Mouse (Mus musculus) intestine, embryonic 14.5 days (tissue): Measurements from ENCODE around the gene Six1. TPM values are rescaled to one million over a fixed set of nuclear protein-coding genes. Genes with fewer than 3 reads are reported as not detected.
A peak's percentile ranks its signal among the peaks of the same experiment; 100 is the strongest.
"Not testable (repeated sequence)": the region's sequence is repeated elsewhere in the genome, so short reads cannot be mapped to it uniquely, and the experiment has no call there.

Source experiments
- ATAC-seq: fragments of 200-750 bp; cut with Nextera tagmentation; replicated peaks from 2 replicates; pipeline ENCODE4 v1.8.0; 2017; ENCODE audit warnings: low read depth, moderate number of reproducible peaks, moderate TSS enrichment, moderate library complexity; ENCODE audit not compliant: low FRiP score, low TSS enrichment
- DNase-seq: peaks from one replicate; pipeline ENCODE4 v3.0.0-alpha.2; 2018; ENCODE audit warnings: low spot score
- H3K27ac ChIP-seq: fragments of 300-500 bp; sonication (generic); 2 replicates; pipeline ENCODE4 v1.5.1; 2014; ENCODE audit warnings: low read depth, mild to moderate bottlenecking, control low read depth
- H3K27me3 ChIP-seq: fragments of 300-500 bp; sonication (generic); replicated peaks from 2 replicates; pipeline ENCODE4 v1.6.1; 2014; ENCODE audit warnings: low read length, control low read depth; ENCODE audit not compliant: control insufficient read depth, insufficient read depth
- H3K36me3 ChIP-seq: fragments of 300-500 bp; sonication (generic); 2 replicates; pipeline ENCODE4 v1.6.1; 2014; ENCODE audit warnings: low read length, control low read depth; ENCODE audit not compliant: control insufficient read depth, insufficient read depth
- H3K4me1 ChIP-seq: fragments of 300-500 bp; sonication (generic); replicated peaks from 2 replicates; pipeline ENCODE4 v1.6.1; 2014; ENCODE audit warnings: low read length, control low read depth, mixed read lengths; ENCODE audit not compliant: control insufficient read depth, insufficient read depth
- H3K4me2 ChIP-seq: fragments of 300-500 bp; sonication (generic); 2 replicates; pipeline ENCODE4 v1.6.1; 2014; ENCODE audit warnings: low read length
- H3K4me3 ChIP-seq: fragments of 300-500 bp; sonication (generic); 2 replicates; pipeline ENCODE4 v1.5.1; 2014; ENCODE audit warnings: low read depth, low read length, control low read depth, mixed read lengths
- H3K9ac ChIP-seq: fragments of 300-500 bp; sonication (generic); 2 replicates; pipeline ENCODE4 v1.6.1; 2014; ENCODE audit warnings: mild to moderate bottlenecking, low read length
- H3K9me3 ChIP-seq: fragments of 300-500 bp; sonication (generic); 2 replicates; pipeline ENCODE4 v1.6.1; 2016; ENCODE audit warnings: low read length, control low read depth; ENCODE audit not compliant: control insufficient read depth
- WGBS: fragments of 180-500 bp; shearing (Covaris S2); extraction: QIAGEN DNeasy Blood & Tissue Kit; methylation state at CpG from one replicate; pipeline ENCODE4 v1.1.7; 2014; 5-methylcytosine and 5-hydroxymethylcytosine counted together
- polyA plus RNA-seq: library from polyadenylated mRNA; unstranded; fragments of >200 nt; fragmentation: Nextera tagmentation; extraction: Ambion mirVana; gene quantifications from 2 replicates; pipeline ENCODE4 v1.2.1, GENCODE M21; 2014

Gene Six1
- polyA plus RNA-seq, 1 experiment from 2014 or later = not detected

DNA sequence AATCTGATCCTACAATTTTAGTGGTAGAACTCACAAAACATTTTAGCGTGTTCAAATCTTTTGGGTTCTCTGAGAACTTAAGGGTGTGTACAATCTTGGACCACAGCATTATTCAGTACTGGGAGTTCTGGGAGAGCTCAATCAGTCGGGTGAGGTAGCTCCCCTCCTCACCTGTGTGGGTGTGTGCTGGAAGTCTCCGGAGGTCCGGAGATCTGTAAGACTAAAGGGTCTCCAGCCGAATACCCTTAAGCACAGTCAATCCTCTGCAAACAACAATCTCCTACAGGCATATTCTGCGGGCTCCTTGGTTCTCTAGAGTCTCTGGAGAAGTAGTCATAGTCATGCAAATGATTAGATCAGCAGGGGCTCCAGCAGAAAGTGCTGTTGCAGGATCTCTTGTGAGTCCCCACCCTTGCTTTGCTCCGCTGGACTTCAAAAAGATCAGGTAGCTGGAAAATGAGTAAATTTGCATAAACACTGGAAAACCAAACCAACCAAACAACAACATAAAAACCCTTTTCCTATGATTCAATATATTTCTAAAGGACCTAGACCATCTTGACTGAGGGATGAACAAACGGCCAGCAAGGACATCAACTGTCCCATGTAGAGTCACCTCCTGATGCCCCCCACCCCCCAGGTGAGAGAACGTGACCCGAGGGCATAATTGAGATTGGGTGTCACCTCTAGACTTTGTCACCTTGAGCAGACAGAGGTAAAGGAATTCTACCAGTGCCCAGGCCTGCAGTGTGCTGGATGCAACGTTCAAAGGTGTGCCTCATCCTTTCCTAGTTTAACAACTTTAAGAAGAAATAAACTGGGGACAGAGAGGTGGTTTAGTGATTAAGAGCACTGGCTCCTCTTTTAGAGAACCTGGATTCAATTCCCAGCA is 32.3 kb upstream of the Six1 start:
- ATAC-seq = no peak
- Histone ChIP-seq H3K27me3 (no peaks in the 10 kb centered on the region), H3K4me3 (no peak overlapping the region), H3K27ac (no peak overlapping the region), H3K36me3 (no peaks in the 10 kb centered on the region), H3K4me2 (no peak overlapping the region), H3K9me3 (no peaks in the 10 kb centered on the region), H3K9ac (no peak overlapping the region), H3K4me1 (no peaks in the 10 kb centered on the region)
- DNase-seq = no peak
- 28% methylated on average over 11 of the region's 11 CpGs for WGBS

DNA sequence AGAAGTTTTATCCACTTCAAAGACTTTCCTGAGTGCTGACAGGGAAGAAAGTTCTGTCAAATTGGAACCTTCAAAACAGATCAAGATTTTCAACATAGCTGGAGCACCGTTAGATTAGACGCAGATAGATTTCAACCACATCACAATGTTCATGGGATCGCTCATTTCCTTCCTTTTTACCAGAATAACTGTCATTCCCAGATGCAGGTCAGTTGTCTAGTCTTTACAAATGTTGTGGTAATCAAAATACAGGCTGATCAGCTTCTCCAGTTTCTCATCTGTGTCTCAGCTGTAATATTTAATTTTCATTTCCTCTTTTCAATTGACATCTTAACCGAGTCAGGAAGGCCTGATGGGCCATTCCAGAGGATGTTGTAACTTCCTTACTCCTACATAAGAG is 30.1 kb upstream of the Six1 start:
- Histone ChIP-seq H3K4me1 (no peaks in the 10 kb centered on the region), H3K36me3 (no peaks in the 10 kb centered on the region), H3K4me2 (no peak overlapping the region), H3K9ac (no peak overlapping the region), H3K27me3 (no peaks in the 10 kb centered on the region), H3K4me3 (no peak overlapping the region), H3K9me3 (no peaks in the 10 kb centered on the region), H3K27ac (no peak overlapping the region)
- ATAC-seq = no peak
- DNase-seq = no peak
- WGBS = 80% methylated on average over 4 of the region's 4 CpGs

DNA sequence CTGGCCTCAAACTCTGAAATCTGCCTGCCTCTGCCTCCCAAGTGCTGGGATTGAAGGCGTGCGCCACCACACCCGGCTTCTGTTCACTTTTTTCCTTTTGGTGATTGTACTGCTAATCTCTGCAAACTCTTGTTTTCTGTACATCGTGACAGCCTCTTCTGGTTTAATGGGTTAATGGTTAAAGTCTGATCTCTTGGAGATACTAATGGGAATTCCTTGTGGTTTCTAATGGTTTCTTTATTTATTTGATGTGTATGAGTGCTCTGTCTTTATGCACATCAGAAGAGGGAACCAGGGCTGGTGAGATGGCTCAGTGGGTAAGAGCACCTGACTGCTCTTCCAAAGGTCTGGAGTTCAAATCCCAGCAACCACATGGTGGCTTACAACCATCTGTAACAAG is 28.1 kb upstream of the Six1 start:
- not testable (repeated sequence) for H3K9ac ChIP-seq, ATAC-seq, DNase-seq, H3K4me2 ChIP-seq, H3K4me3 ChIP-seq, H3K27ac ChIP-seq, H3K4me1 ChIP-seq, H3K36me3 ChIP-seq, H3K27me3 ChIP-seq, H3K9me3 ChIP-seq
- 86% methylated on average over 4 of the region's 4 CpGs for WGBS

DNA sequence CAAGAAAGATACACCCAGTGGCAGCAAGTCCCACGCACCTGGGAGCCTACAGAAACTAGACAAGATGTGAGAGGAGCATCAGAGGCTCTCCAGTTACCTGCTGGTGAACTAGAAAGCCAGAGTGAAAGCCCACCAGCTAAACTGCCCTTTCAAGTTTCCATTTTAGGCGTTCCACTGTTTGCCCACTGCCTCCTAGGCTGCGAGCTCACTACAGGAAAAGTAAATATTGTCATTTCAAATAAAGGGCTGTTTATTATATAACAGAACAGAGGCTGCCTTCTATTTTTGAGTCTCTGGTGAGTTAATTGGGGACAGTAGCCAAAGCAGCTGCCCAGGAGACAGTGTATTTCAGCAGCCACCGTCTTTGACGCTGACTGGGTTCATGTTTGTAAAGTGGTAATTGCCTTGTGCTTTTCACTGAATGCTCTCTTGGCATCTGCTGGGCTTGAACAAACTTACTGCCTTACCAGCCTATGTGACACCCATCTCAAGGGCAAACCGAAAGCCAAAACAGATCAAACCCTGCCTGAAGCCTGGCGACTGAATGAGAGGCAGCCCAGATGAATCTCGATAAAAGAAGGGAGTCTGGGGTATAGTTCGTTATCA is 7.2 kb upstream of the Six1 start:
- no peak for ATAC-seq
- 43% methylated on average over 9 of the region's 9 CpGs for WGBS
- H3K4me3 ChIP-seq = no peak overlapping the region
- no peak overlapping the region for H3K27ac ChIP-seq
- no peak for DNase-seq
- H3K36me3 ChIP-seq = no peaks in the 10 kb centered on the region
- no peak overlapping the region for H3K9ac ChIP-seq
- peaks cover 18% of the 10 kb centered on the region for H3K27me3 ChIP-seq
- H3K4me2 ChIP-seq = no peak overlapping the region
- H3K9me3 ChIP-seq = no peaks in the 10 kb centered on the region
- H3K4me1 ChIP-seq = no peaks in the 10 kb centered on the region

DNA sequence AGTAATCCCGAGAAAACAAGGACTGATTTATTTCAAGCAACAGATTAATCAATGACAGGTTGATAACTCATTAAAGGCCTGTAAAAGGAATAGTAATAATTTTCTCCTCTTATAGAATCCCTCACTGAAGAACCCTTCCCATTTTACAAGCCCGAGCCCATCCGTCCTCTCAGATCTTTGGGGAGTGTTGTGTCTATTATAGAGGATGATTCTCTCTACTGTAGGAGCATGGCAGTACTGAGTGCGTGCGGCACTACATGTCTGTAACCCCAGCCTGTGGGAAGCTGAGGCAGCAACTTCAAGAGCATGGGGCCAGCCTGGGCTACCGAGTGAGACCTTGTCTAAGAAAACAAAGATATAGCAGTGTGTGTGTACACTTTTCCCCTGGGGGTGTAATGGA is 3.8 kb upstream of the Six1 start:
- no peak overlapping the region for H3K9ac ChIP-seq
- ATAC-seq = no peak
- no peak overlapping the region for H3K27ac ChIP-seq
- no peak for DNase-seq
- H3K36me3 ChIP-seq = no peaks in the 10 kb centered on the region
- H3K4me2 ChIP-seq = no peak overlapping the region
- H3K9me3 ChIP-seq = no peaks in the 10 kb centered on the region
- H3K4me3 ChIP-seq = no peak overlapping the region
- 81% methylated on average over 6 of the region's 6 CpGs for WGBS
- H3K4me1 ChIP-seq = no peaks in the 10 kb centered on the region
- H3K27me3 ChIP-seq = peaks cover 52% of the 10 kb centered on the region

DNA sequence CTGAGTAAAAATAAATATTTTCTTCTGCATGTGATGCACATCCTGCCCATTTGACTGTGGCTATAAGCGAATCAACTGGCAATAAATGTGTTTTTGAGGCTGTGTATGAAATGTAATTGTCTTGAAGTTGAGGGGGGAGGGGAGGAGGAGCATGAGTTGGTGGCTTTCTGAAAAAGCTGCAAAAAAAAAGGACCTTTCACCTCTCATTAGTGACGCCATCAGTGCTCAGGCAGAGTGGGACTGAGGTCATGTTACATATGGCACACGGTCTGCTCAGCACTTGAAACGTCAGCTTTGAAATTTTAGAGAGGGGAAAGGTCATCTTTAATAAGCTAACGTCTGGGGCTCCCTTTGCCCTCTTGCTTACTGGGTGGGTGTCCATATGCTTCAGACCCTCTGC is 1.8 kb upstream of the Six1 start:
- H3K4me3 ChIP-seq = no peak overlapping the region
- no peak for ATAC-seq
- H3K4me2 ChIP-seq = no peak overlapping the region
- WGBS = 16% methylated on average over 5 of the region's 5 CpGs
- no peak overlapping the region for H3K27ac ChIP-seq
- H3K9me3 ChIP-seq = no peaks in the 10 kb centered on the region
- no peaks in the 10 kb centered on the region for H3K4me1 ChIP-seq
- no peak for DNase-seq
- peaks cover 69% of the 10 kb centered on the region for H3K27me3 ChIP-seq
- no peak overlapping the region for H3K9ac ChIP-seq
- no peaks in the 10 kb centered on the region for H3K36me3 ChIP-seq

DNA sequence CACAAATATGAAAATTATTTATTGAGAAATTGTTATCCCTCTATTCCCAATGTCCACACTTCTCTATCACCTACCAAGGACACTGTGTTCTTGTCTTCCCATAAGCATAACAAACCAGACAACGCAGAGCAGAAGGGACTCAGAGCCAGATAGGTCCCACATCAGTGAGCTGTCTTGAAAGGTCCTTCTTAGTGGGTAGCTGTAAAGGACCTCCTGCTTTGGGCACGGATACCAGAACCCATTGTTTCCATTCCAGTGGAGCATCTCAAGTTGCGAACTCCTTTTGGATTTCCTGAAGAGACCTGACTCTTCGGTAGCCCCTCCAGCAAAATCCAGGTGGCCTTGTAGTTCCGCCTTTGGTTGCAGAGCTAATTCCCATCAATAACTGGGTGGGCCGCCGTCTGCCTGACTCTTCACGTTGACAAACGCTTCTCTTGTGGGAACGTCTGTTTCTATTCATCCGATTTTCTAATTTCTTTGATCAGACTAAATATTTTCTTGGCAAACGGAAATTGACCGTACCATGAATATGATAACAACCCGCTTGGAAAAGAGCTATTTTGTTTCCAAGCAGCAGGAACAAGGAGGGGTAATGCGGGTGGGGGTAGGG is 994 bp upstream of the Six1 start:
- no peak overlapping the region for H3K27ac ChIP-seq
- no peaks in the 10 kb centered on the region for H3K36me3 ChIP-seq
- no peaks in the 10 kb centered on the region for H3K4me1 ChIP-seq
- no peak overlapping the region for H3K4me3 ChIP-seq
- 17% methylated on average over 15 of the region's 15 CpGs for WGBS
- H3K4me2 ChIP-seq = no peak overlapping the region
- peaks cover 77% of the 10 kb centered on the region for H3K27me3 ChIP-seq
- H3K9me3 ChIP-seq = no peaks in the 10 kb centered on the region
- no peak overlapping the region for H3K9ac ChIP-seq
- peak; percentile 63 for DNase-seq
- no peak for ATAC-seq

DNA sequence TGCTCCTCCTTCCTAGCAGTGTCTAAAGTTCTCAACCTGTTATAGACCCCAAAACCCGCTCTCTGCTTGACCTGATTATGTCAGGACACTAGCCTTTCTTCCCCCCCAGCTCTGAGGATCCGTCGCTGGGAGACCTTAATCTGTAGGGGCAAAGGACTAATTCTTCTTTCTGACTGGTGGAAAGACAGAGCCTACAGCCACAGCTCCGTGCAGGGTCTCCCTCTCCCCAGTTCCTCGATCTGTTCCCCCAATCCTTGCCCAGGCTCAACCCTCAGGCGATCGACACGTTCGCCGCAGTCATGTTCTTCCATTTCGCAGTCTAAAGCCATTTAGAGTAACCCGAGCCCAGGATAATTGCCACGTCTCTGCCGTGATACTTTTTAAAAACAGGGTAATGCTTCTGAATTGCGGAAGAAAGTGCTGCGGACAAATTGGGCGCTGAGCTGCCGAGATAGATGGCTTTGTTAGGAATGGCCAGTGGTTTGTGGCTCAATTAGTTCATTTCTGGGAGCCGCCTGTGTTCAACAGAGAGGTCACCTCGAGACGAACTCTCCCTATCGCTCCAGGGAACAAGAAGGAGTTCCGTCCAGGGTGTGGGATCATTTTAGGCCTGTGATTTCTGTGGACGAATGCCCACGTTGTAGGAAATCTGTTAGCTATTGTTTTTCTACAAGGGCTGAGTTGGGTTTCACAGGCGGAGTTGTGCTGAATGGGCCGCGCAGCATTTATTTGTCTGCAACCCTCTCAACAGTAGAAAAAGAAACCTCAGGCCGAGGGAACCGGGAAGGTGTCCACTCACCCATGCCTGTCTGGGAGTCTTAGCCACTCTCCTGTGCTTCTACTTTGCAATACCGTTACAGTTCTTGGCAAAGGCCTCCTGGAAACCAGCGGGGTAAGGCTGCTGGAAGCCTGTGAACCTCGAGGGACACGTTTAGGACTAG is 766 bp downstream of the Six1 start:
- Histone ChIP-seq H3K9me3 (no peaks in the 10 kb centered on the region), H3K4me2 (peak overlapping the region; percentile 69), H3K9ac (no peak overlapping the region), H3K4me1 (no peaks in the 10 kb centered on the region), H3K27ac (no peak overlapping the region), H3K27me3 (peaks cover 95% of the 10 kb centered on the region), H3K36me3 (no peaks in the 10 kb centered on the region), H3K4me3 (peak overlapping the region; percentile 47)
- DNase-seq = peak; percentile 75
- WGBS = 4% methylated on average over 34 of the region's 34 CpGs
- ATAC-seq = no peak
